Mouse (Mus musculus): ENCODE results near the gene Ttc7b.
A peak's percentile ranks its signal among the peaks of the same experiment; 100 is the strongest.

The Ttc7b gene

GRCm38 (mm10) chr12:100520077-100520793, 391 bp downstream of the Ttc7b start:
- peak; percentile 52 to 63 for DNase-seq

DNA sequence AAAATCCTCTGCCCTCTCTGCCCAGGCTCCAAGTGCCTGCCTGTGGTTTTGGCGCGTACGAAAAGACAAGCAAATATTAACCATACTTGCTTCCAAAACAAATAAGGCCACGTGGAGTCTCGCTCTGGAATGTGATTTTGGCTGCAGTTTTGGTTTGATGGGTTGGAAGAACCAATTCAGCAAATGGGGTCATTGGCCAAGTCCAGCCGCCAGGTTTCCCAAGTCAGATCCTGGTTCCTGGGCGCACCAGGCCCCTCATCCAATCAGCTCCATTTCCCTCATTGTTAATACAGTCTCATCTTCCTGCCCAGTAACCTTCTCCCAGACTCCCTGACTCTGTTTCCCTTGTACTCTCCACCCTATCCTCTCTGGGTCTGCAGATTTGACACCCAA, 946 bp downstream of the Ttc7b start:
- DNase-seq: no peak

DNA sequence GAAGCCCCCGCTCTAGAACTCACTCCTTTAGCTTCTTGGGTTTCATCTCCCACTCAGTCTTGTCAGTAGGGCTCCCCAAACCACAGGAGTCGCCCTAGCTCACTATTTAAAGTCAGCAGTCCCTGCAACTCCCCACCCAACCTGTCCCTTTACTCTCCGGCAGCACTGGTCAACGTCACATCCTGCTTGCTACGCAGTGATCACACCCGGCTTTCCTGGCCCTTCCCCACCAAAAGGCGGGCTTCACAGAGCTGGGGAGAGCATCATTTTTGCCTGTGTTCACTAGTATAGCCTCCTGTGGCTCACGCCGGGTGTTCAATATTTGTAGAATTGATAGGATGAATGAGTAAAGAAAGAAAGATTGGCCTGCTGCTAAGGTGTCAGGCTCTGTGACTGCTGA, 3.3 kb downstream of the Ttc7b start:
- DNase-seq: no peak

GRCm38 (mm10) chr12:100516161-100516838, 4.3 kb downstream of the Ttc7b start:
- DNase-seq: no peak

DNA sequence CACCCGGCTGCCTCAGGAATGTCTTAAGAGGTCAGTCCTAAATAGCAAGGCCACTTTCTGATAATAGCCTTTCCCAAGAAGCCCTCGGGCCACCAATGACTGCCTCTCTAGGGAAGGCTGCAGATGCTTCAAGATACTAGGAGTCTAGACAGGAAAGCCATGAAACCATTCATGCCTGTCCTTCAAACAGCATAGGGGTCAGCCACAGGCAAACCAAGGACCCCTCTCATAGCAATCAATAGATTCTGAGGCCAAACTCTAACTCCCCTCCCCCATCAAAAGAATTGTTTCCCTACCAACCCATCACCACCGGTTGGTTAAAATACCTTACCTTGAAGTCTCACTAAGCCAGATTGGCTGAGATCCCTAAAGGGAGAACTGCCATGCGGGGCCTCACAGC, 5.1 kb downstream of the Ttc7b start:
- no peak for DNase-seq

GRCm38 (mm10) chr12:100514611-100515010, 6.0 kb downstream of the Ttc7b start:
- DNase-seq: no peak

- no peak for DNase-seq
Observed at GRCm38 (mm10) chr12:100513131-100513530, 7.5 kb downstream of the Ttc7b start.

DNA sequence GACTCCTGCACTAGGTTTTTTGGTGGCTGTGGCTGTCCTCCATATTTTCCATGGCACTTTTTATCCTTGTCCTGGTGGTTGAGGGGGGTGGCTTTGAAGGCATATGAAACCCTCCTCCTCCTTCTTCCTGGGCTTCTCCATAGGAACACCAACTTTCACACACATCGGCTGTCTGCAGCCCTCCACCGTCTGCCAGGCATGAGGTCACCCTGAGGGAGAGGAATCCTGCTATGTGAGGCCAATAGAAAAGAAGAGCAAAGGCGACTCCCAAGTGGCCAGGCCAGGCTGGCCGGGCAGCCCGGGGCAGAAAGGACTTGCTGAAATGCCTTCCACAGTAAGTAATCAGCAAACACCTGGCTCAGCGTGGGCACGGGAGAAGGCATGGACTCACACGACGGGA, 8.0 kb downstream of the Ttc7b start:
- no peak for DNase-seq

DNA sequence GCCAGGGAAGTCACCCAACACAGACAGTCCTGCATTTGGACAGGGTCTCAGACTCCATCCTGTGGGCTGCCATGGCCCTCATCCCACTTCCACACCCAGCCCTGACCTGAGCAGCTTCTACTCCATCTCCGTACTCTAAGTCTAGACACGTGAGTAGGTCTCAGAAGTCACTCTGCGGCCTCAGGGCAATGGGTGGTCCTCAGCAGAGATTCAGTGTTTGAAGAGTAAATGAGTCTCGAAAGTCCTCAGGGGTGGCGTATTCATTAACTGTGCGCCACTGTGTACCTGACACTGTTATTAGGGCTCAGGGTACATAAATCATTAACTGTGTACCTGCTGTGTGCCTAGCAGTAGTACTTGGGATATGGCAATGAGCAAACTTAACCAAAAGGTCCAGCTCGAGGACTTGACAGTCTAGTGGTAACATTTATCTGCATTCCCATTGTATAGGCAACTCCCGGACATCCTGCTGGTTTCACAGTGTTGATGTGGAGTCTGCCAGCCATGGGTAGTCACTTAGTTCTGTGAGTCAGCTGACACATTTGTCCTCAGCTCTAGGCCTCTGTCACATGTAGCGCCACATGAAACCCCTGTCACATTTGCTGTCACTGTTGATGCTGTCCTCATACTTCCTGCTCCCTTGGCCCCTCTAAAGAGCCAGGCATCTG, 10.9 kb downstream of the Ttc7b start:
- DNase-seq: no peak

- DNase-seq: no peak
Observed at GRCm38 (mm10) chr12:100508668-100509067, 12.0 kb downstream of the Ttc7b start.

- no peak for DNase-seq
Observed at GRCm38 (mm10) chr12:100505484-100505883, 15.1 kb downstream of the Ttc7b start.

GRCm38 (mm10) chr12:100504585-100504984, 16.0 kb downstream of the Ttc7b start:
- DNase-seq: no peak

DNA sequence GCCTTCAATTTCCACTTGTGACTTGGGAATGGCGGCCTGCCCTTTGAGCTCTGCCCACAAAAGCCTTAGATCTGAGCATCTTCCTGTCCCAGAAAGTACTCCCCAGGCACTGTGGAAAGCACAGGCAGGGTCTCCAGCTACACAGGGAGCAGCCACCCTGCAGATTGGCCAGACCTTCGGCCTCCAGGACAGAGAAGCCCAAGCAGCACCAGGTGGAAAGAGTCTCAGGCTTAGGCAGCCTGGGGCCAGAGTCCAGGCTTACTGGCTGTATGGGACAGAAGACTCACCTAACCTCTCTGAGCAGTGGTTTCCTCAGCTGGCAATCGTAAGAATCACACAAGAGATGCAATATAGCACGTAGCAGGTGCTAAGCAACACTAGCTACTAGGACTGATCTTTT, 17.0 kb downstream of the Ttc7b start:
- DNase-seq: no peak

DNA sequence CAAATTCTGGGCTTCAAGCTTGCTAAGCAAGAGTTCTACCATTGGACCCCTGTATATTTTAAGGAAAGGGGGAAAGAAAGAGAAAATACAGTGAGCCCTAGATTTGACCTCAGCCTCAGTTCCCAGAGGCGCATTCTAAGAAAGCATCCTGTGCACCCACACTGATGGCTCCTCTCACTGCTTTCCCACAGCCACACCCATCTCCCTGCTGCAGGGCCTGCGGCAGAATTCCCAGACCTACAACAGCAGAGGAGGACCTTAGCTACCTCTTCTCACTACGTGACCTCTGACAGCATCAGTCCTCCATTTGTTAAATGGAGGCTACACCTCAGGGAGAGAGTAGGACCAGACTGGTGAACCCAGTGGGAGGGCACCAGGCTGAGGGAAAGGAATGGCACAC, 18.1 kb downstream of the Ttc7b start:
- DNase-seq: no peak

DNA sequence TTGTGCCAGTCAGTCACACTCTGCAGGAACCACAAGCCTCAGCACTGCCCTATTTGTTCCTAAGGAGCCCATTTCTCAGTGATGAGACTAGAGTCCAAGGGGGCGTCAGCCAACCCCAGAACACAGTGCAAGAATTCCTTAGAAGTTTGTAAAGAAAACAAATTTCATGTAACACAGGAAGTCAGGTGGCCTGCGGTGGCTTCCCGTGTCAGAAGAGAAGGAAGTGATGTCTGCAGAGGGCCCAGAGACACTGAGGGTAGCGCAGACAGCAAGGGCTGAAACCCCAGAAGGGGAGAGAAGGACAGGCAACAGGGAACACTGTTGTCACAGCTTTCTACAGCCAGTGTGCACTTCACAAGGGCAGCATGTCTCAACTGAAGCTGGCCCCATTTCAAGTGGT, 19.4 kb downstream of the Ttc7b start:
- peak; percentile 61 to 73 for DNase-seq

DNA sequence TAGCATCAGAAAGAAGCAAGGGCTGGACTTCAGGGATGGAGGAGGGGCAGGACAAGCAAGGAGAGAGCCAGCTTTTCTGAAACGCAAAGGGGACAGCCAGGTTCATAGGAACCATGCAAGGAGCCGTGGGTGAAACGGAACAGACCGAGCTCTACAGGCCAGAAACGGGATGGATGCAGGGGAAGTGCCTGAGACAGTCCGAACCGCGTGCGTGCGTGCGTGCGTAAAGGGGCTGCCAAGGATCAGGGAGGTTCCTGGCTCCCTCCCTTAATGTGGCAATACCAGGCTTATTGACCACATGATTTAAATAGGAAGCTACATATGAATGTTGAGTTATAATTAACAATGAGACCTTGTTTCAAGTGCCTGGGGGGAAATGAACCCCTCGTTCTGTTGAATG, 21.2 kb downstream of the Ttc7b start:
- no peak for DNase-seq

DNA sequence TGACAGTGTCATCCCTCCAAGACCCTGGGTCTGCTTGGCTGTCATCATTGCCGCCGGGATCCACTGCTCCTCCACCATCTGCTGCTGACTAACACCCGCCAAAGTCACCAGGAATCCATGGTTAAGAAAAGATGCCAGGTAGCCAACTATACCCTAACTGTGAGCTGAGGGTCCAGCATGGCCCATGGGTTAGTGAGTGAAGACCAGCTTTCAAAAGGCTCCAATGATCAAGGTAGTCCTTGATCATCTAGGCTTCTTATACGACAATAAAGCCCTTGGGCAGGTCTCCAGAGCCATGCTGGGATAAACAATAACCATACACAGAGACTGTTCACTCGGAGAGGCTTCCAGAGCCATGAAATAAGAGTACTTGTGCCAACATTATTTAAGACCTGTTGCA, 22.6 kb downstream of the Ttc7b start:
- no peak for DNase-seq

GRCm38 (mm10) chr12:100495083-100495482, 25.5 kb downstream of the Ttc7b start:
- DNase-seq: no peak

GRCm38 (mm10) chr12:100493211-100493610, 27.4 kb downstream of the Ttc7b start:
- DNase-seq: no peak

DNA sequence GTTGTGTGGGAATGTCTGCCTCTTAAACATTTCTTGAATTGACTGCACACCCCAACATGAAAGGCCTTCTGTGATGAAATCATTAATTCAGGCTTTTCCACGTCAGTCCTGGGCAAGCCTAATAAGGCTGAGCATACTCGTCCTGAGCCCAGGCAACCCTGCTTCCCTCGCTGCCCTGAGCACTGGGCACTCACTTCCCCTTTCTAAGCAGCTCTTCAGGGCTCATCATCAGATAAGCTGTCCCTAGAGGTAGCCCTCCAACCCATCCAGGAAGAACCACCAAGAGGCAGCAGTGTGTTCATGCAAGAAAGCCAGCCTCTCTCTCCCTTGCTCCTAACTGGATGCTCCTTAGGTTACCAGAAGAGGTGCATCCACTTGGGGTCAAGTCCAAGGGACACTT, 27.9 kb downstream of the Ttc7b start:
- no peak for DNase-seq

- DNase-seq: no peak
Observed at GRCm38 (mm10) chr12:100491967-100492611, 28.5 kb downstream of the Ttc7b start.

DNA sequence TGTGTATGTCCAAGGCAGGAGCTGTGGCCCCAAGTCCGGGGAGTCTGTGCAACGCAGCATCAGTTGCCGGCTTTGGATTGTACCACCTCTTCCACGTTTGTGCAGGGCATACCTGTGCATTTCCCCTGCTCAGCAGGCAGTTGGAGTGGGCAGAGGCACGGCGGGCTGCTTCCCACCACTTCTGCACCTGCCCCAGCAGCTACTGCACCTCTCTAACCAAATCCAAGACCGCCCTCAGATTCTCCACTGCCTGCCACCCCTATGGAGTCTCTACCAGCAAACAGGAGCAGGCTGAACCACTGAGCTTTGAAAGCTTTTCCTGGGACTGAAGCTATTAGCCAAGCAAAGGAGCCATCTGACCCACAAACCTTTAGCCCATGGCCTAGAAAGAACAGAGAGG, 30.8 kb downstream of the Ttc7b start:
- DNase-seq: no peak

- DNase-seq: no peak
Observed at GRCm38 (mm10) chr12:100488368-100488767, 32.3 kb downstream of the Ttc7b start.

DNA sequence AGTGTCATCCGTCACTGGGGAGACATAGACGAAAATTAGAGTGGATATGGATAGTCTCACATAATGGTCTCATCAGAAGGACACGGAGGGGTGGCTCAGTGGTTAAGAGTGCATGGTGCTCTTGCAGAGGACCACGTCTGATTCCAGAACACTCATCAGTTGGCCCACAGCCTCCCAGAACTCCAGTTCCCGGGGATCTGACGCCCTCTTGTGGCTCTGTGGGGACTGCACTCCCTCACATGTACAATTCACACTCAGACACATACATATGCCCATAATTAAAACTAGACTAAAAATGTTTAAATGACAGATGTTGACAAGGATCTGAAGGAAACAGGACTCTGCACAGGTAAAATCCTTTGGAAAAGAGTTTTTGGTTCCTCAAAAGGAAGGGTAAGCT, 34.4 kb downstream of the Ttc7b start:
- DNase-seq: no peak

Data from thymus, postnatal 36 days (tissue).